Mouse (Mus musculus) B cell, adult (primary cell): Measurements from ENCODE around the gene Gna13. TPM values are rescaled to one million over a fixed set of nuclear protein-coding genes. Genes with fewer than 3 reads are reported as not detected.

ENCODE experiments used
- total RNA-seq: library from RNA; stranded (reverse); gene quantifications from 4 replicates; pipeline ENCODE4 v1.2.4, GENCODE M21; 2023; ENCODE audit not compliant: inconsistent age

Gna13 gene
- total RNA-seq, result 155 to 170 TPM (median 168 TPM) in 4 replicates

GRCm38 (mm10) chr11:109362463-109363190 lies at the start of gene Gna13:
Gna13 (plus strand) TSS chr11:109362831.

DNA sequence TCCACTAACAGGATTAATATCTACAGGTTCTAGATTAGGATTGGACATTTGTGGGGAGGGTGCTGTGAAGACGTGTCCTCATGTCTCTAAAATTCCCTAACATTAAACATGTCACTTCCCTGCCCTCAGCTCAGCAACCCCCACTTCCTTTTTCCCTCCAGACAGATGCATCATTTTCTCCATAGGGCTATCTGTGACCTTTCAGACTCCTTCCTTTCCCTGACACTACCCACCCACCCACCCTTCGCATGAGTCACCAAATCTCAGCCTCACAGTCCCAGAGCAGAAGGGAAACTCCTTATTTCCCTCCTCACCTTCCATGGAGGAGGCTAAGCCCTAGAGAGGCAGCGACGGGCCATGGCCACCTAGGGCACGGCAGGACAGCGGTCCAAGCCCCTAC lies 51.0 kb downstream of the Gna13 start, which contains the start of gene 9930022D16Rik:
TSS of gene 9930022D16Rik (plus strand) at position 301 of the 400 bp plus-strand sequence.

GRCm38 (mm10) chr11:109425392-109426271 lies 63.0 kb downstream of the Gna13 start, which contains the start of gene Amz2:
Amz2 (plus strand) TSS chr11:109425946.

Other genes starting within 250 kb of the Gna13 start
- not detected in 4 replicates for gene E030025P04Rik, start 218.5 kb upstream of the Gna13 start, total RNA-seq
- 0.33 to 0.42 TPM (median 0.35 TPM) in 3 of 4 replicates, not detected in the other for gene Rgs9, start 64.7 kb upstream of the Gna13 start, total RNA-seq
- 0.75 to 1.4 TPM (median 0.86 TPM) in 4 replicates for gene 9930022D16Rik, start 51.1 kb downstream of the Gna13 start, total RNA-seq
- gene Amz2, start 63.1 kb downstream of the Gna13 start, total RNA-seq, result 28.3 to 37.9 TPM (median 36.5 TPM) in 4 replicates
- 1.6 to 4.7 TPM (median 3.0 TPM) in 4 replicates for gene Arsg, start 110.5 kb downstream of the Gna13 start, total RNA-seq
- 105 to 121 TPM (median 108 TPM) in 4 replicates for gene Slc16a6, start 110.8 kb downstream of the Gna13 start, total RNA-seq
- 0.74 to 2.0 TPM (median 1.2 TPM) in 4 replicates for gene Wipi1, start 249.1 kb downstream of the Gna13 start, total RNA-seq